Mouse (Mus musculus) hindbrain, embryonic 13.5 days (tissue): ENCODE measurements around the gene Flad1. TPM values are rescaled to one million over a fixed set of nuclear protein-coding genes. Genes with fewer than 3 reads are reported as not detected.

ENCODE experiments used
- ATAC-seq: fragments of 200-750 bp; cut with Nextera tagmentation; 2 replicates; pipeline ENCODE4 v1.8.0; 2017; ENCODE audit warnings: moderate TSS enrichment; ENCODE audit not compliant: low FRiP score
- H3K27ac ChIP-seq: fragments of 300-500 bp; sonication (generic); 2 replicates; pipeline ENCODE4 v1.5.1; 2015; ENCODE audit warnings: inconsistent platforms, mild to moderate bottlenecking, moderate library complexity
- H3K27me3 ChIP-seq: fragments of 300-500 bp; sonication (generic); 2 replicates; pipeline ENCODE4 v1.6.1; 2015; ENCODE audit warnings: mild to moderate bottlenecking, inconsistent platforms
- H3K36me3 ChIP-seq: fragments of 300-500 bp; sonication (generic); 2 replicates; pipeline ENCODE4 v1.6.1; 2015; ENCODE audit warnings: mild to moderate bottlenecking, inconsistent platforms
- H3K4me1 ChIP-seq: fragments of 300-500 bp; sonication (generic); replicated peaks from 2 replicates; pipeline ENCODE4 v1.6.1; 2015; ENCODE audit warnings: inconsistent platforms
- H3K4me2 ChIP-seq: fragments of 300-500 bp; sonication (generic); 2 replicates; pipeline ENCODE4 v1.6.1; 2015; ENCODE audit warnings: inconsistent platforms, mild to moderate bottlenecking, moderate library complexity
- H3K4me3 ChIP-seq: fragments of 300-500 bp; sonication (generic); 2 replicates; pipeline ENCODE4 v1.5.1; 2015; ENCODE audit warnings: mild to moderate bottlenecking, inconsistent platforms
- H3K9ac ChIP-seq: fragments of 300-500 bp; sonication (generic); 2 replicates; pipeline ENCODE4 v1.6.1; 2015; ENCODE audit warnings: mild to moderate bottlenecking, inconsistent platforms
- H3K9me3 ChIP-seq: fragments of 300-500 bp; sonication (generic); 2 replicates; pipeline ENCODE4 v1.6.1; 2016; ENCODE audit warnings: inconsistent platforms
- WGBS: fragments of 180-500 bp; shearing (Covaris S2); methylation state at CpG from one replicate; pipeline ENCODE4 v1.1.7; 2015; 5-methylcytosine and 5-hydroxymethylcytosine counted together
- polyA plus RNA-seq: library from polyadenylated mRNA; unstranded; fragments of >200 nt; fragmentation: Nextera tagmentation; extraction: Ambion mirVana; gene quantifications from 2 replicates; pipeline ENCODE4 v1.2.1, GENCODE M21; 2015

Gene Flad1
- polyA plus RNA-seq, 1 experiment from 2014 or later = 39.3 TPM

GRCm38 (mm10) chr3:89391663-89392511 lies 19.8 kb downstream of the Flad1 start:
- Histone ChIP-seq H3K27ac (no peak overlapping the region), H3K4me1 (peaks cover 81% of the 10 kb centered on the region), H3K9me3 (no peaks in the 10 kb centered on the region), H3K27me3 (peaks cover 55% of the 10 kb centered on the region), H3K36me3 (no peaks in the 10 kb centered on the region), H3K4me3 (peak overlapping the region; percentile 52), H3K9ac (peak overlapping the region; percentile 74), H3K4me2 (peak overlapping the region; percentile 99)
- under 1% methylated on average over 54 of the region's 56 CpGs for WGBS
- no peak for ATAC-seq

- no peak for ATAC-seq
- peaks cover 76% of the 10 kb centered on the region for H3K4me1 ChIP-seq
- 13% methylated on average over 18 of the region's 19 CpGs for WGBS
Measured at GRCm38 (mm10) chr3:89390699-89391662, 20.7 kb downstream of the Flad1 start.

GRCm38 (mm10) chr3:89390111-89390515 lies 21.6 kb downstream of the Flad1 start:
- H3K27ac ChIP-seq = no peak overlapping the region
- no peaks in the 10 kb centered on the region for H3K9me3 ChIP-seq
- no peak overlapping the region for H3K4me3 ChIP-seq
- H3K4me2 ChIP-seq = no peak overlapping the region
- ATAC-seq = no peak
- H3K4me1 ChIP-seq = peaks cover 67% of the 10 kb centered on the region
- H3K27me3 ChIP-seq = peaks cover 45% of the 10 kb centered on the region
- no peak overlapping the region for H3K9ac ChIP-seq
- no peaks in the 10 kb centered on the region for H3K36me3 ChIP-seq
- WGBS = 52% methylated on average over 5 of the region's 5 CpGs

More at GRCm38 (mm10) chr3:89390699-89391662, 20.7 kb downstream of the Flad1 start:
- peak overlapping the region; percentile 99 for H3K4me2 ChIP-seq
- H3K36me3 ChIP-seq = no peaks in the 10 kb centered on the region
- H3K9me3 ChIP-seq = no peaks in the 10 kb centered on the region
- H3K27me3 ChIP-seq = peaks cover 50% of the 10 kb centered on the region
- peak overlapping the region; percentile 52 for H3K4me3 ChIP-seq
- H3K27ac ChIP-seq = no peak overlapping the region
- peak overlapping the region; percentile 74 for H3K9ac ChIP-seq

- 0 out of 2 replicates have a peak, but pooled peaks have one; percentile 5 for ATAC-seq
- Histone ChIP-seq H3K4me2 (no peak overlapping the region), H3K9ac (no peak overlapping the region), H3K9me3 (no peaks in the 10 kb centered on the region), H3K36me3 (no peaks in the 10 kb centered on the region), H3K4me1 (peaks cover 57% of the 10 kb centered on the region), H3K4me3 (no peak overlapping the region), H3K27me3 (peaks cover 36% of the 10 kb centered on the region), H3K27ac (no peak overlapping the region)
- 79% methylated on average over 6 of the region's 6 CpGs for WGBS
Measured at GRCm38 (mm10) chr3:89388901-89389740, 22.5 kb downstream of the Flad1 start.

GRCm38 (mm10) chr3:89388134-89388881 lies 23.4 kb downstream of the Flad1 start:
- H3K4me3 ChIP-seq = no peak overlapping the region
- peaks cover 30% of the 10 kb centered on the region for H3K27me3 ChIP-seq
- peaks cover 49% of the 10 kb centered on the region for H3K4me1 ChIP-seq
- peak; percentile 10; the same call in 1 of the 2 replicates for ATAC-seq
- H3K9ac ChIP-seq = no peak overlapping the region
- no peak overlapping the region for H3K27ac ChIP-seq
- 77% methylated on average over 10 of the region's 11 CpGs for WGBS
- H3K9me3 ChIP-seq = no peaks in the 10 kb centered on the region
- H3K4me2 ChIP-seq = no peak overlapping the region
- no peaks in the 10 kb centered on the region for H3K36me3 ChIP-seq

- Histone ChIP-seq H3K4me1 (peaks cover 42% of the 10 kb centered on the region), H3K4me3 (no peak overlapping the region), H3K27me3 (peaks cover 25% of the 10 kb centered on the region), H3K9me3 (no peaks in the 10 kb centered on the region), H3K36me3 (no peaks in the 10 kb centered on the region), H3K9ac (no peak overlapping the region), H3K4me2 (no peak overlapping the region), H3K27ac (no peak overlapping the region)
- no peak for ATAC-seq
- 76% methylated on average over 11 of the region's 11 CpGs for WGBS
Measured at GRCm38 (mm10) chr3:89387632-89388031, 24.0 kb downstream of the Flad1 start.

GRCm38 (mm10) chr3:89386438-89387420 lies 24.9 kb downstream of the Flad1 start:
- ATAC-seq = no peak
- Histone ChIP-seq H3K9me3 (no peaks in the 10 kb centered on the region), H3K4me1 (peaks cover 33% of the 10 kb centered on the region), H3K9ac (0 out of 2 replicates have a peak overlapping the region, but pooled peaks have one; percentile 13), H3K4me2 (no peak overlapping the region), H3K27ac (no peak overlapping the region), H3K36me3 (no peaks in the 10 kb centered on the region), H3K4me3 (no peak overlapping the region), H3K27me3 (peaks cover 16% of the 10 kb centered on the region)
- WGBS = 53% methylated on average over 17 of the region's 17 CpGs

- Histone ChIP-seq H3K9me3 (no peaks in the 10 kb centered on the region), H3K9ac (no peak overlapping the region), H3K27me3 (peaks cover 13% of the 10 kb centered on the region; the same call in 1 of the 2 replicates), H3K36me3 (no peaks in the 10 kb centered on the region), H3K4me1 (peaks cover 21% of the 10 kb centered on the region), H3K27ac (no peak overlapping the region), H3K4me3 (no peak overlapping the region), H3K4me2 (no peak overlapping the region)
- 60% methylated on average over 11 of the region's 11 CpGs for WGBS
- ATAC-seq = no peak
Measured at GRCm38 (mm10) chr3:89385451-89385850, 26.2 kb downstream of the Flad1 start.

- H3K9ac ChIP-seq = no peak overlapping the region
- no peak for ATAC-seq
- no peaks in the 10 kb centered on the region for H3K36me3 ChIP-seq
- 73% methylated on average over 12 of the region's 12 CpGs for WGBS
- H3K9me3 ChIP-seq = no peaks in the 10 kb centered on the region
- H3K27ac ChIP-seq = no peak overlapping the region
- H3K27me3 ChIP-seq = 0 out of 2 replicates have a peak, but pooled peaks cover 13% of the 10 kb centered on the region
- peaks cover 18% of the 10 kb centered on the region for H3K4me1 ChIP-seq
- no peak overlapping the region for H3K4me2 ChIP-seq
- H3K4me3 ChIP-seq = no peak overlapping the region
Measured at GRCm38 (mm10) chr3:89384331-89385076, 27.2 kb downstream of the Flad1 start.
